Mouse (Mus musculus): ENCODE measurements at regions not wholly inside any gene's neighbourhood (a gene's known extent, or its start where the extent isn't known, plus 50 kb on each side); places are given as distances from the start of the nearest gene placed in this dataset.

DNA sequence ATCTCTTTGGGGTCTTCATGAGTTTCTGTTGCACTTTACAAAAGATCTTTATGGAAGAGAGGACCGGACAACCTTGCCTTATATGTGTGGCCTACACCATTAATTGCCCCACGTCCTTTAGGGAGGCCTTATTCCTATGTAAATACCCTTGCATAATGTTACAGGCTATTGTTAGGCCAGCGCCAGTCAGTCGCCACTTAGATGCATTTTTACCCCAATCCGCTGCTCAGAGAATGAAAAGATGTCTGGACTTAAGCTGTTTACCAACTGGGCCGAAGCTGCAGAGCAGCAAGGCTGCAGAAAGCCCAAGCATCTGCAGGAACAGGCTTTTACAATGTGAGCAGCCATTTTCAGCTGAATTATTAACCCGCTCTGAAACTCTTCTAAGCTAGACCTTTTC is 79.5 kb upstream of the Otx2 start:
- no peak for DNase-seq

DNA sequence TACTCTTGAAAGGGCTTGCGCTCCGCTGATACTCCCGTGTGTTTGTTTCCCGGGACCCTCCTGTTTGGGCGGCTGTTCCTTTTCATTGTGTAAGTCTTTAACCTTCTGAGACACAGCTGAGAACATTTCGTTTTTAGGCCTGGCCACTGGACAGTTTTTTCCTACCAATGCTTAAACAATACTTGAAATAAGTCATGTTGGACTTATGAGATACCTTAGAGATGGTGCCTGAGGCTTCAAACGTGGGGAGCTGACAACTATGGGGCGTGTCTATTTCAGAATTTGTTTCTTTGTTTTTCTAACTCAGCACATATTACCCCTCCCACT is 78.9 kb upstream of the Otx2 start:
- DNase-seq = no peak

DNA sequence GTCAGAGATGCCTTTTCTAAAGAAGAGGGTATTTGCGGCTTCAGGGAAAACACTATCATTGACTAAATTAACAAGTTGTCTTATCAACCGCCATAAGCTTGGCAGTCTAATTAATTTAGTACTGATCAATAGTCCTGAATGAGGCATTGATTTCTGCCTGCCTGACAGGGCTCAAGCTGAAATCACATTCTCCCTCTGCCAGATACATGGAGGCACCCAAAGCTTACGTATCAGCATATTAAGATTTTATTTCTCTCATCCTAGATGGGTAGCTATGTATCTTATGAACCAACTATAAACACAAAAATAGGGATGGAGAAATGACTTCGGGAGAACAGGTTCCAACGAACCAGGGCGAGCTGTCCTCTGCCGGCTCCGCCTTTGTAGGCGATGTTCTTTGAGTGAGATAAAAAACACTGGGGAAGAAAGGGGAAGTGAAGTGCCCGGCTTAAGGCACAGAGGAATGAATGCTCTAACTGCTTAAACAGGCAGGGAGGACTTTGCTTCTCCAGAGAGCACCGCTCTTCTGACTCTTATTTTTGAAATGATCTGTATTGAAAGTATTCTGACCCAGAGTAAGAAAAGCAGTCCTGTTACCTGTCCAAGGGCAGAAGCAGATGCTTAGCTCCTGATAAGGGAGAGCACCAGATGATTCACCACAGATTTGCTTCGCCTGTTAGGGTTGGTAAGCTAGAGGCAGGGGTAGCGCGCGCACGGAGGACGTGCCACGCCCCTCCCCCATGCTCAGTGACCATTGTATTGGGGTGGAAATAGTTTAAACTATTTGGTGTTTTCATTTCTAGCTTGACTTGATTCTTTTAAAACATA is 78.3 kb upstream of the Otx2 start:
- DNase-seq = no peak

DNA sequence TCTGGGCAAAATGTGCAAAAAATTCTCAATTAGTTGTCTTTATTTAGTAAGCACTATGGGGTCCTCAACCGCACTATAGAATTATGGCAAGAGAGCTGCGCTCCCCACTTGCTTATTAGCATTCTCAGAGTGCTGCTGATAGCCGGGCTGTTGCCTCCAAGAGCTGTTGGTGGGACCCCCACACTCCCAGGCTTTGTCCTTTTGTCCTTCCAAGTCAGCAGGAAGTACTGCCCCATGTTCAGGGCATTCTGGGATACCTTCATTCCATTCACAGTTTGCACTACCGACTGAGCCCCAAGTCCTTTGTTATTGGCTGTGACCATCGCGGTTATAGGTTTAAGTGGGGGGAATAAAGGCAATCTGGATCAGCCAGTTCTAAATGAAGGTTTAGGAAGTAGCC is 77.4 kb upstream of the Otx2 start:
- no peak for DNase-seq

DNA sequence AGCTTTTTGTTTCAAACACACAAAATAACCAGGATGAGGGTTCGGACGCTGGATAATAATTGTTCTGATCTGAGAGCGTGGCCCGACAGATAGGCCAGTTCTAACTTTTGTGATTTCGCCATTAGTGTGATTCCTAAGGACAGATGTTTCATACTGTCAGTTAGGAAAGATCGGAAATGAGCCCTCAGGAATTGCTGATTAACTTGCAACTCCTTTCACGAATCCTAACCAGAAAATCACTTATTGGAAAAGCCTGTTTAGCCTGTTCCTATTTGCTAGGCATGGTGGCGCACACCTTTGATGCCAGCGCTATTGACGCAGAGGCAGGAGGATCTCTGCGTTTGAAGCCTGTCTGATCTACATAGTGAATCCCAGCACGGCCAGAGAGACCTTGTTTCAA is 75.4 kb upstream of the Otx2 start:
- DNase-seq = no peak

DNA sequence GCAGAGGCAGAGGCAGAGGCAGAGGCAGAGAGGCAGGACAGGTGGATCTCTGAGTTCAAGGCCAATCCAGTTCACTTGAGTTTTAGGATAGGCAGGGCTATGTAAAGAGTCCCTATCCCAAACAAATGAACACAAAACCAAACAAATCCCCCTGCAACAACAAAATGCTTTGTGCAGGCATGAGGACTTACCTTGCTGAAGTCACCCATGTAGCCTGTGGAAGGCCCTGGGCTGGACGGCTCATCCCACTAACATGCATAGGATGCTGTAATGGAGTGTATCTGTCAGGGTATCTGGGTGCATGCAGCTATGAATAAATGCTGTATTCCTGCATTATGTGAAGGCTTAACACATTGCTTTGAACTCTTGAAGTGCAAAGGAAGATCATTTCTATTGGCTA is 74.3 kb upstream of the Otx2 start:
- DNase-seq = no peak

DNA sequence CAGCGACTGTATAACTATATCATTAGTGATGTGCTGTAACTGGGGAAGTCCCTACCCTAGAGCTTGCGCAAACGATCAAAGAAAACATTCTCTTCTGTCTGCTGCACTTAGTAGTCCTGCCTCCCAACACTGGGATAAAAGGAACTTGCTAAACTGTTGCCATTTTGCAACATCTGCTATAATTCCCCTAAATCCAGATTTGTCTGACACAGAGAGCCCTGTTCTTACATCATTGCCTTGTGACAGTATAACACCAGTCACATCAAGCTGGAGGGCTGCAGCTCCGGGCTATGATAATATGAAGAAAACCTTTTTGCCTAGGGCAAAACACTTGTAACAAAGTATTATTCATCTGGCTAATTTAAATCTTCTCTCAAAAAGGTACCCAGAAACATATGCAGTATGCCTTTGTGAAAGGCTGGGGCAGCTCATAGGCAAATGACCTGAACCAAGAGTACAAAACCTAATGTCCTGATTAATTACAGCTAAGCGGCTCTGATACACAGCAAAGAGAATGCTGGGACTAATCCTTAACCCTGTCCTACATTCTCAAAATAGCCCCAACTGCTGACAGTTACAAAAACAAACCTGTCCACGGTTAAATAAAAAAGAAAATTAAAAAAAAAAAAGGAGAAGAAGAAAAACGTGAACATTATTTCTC is 67.5 kb upstream of the Otx2 start:
- DNase-seq = no peak

DNA sequence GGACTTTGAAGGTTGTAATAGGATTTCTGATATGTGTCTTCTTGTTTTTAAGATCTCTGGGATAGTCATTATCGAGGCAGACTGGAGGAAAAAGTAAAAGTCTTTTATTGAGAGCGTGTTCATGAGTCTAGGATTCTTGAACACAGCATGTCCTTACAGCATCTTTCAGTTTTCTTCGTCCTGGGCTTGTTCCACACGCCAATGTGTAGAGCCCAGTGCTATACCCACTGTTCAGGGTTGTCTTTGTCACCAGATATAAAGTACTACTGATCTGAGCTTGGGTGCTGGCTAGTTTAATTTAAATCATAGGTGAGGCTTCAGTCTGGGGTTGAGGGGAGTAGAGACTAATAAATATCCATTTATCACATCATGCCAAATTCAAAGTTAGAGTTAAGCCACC is 65.5 kb upstream of the Otx2 start:
- no peak for DNase-seq

DNA sequence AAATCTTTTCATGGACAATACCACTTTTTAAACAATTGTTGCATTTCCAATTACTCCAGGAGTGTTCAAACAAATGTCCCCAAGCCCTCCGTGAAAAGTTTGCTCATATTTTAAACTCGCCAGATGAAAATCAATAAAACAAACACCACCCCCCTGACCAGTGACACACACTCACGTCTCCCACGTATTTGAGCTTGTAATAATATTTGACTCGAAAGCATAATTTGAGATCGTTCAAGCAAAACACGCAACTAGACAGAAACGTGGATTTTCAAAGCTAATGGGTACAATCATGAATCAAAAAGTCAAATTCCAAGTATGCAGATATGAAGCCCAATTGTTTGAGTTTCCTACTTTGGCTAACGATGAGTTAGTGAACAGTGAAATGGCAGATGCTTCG is 65.0 kb upstream of the Otx2 start:
- DNase-seq = no peak

DNA sequence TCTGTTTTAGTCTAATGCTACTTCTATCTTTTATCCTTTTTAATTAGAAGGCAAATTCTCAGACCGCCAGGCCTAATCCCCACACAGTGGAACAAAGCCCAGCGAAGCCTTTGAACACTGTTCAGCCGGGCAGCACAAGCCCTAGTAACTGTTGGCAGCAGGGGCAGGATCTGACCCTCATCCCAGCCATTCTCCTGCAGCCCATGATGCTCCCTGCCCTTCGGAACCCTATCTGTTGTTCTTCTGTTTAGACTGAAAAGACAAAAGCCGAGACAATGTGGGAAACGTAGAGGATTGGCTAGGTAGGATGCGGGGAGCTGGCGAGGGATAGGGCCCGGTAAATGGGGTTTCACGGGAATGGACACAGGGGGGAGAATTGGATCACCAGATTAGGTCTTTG is 64.6 kb upstream of the Otx2 start:
- no peak for DNase-seq

DNA sequence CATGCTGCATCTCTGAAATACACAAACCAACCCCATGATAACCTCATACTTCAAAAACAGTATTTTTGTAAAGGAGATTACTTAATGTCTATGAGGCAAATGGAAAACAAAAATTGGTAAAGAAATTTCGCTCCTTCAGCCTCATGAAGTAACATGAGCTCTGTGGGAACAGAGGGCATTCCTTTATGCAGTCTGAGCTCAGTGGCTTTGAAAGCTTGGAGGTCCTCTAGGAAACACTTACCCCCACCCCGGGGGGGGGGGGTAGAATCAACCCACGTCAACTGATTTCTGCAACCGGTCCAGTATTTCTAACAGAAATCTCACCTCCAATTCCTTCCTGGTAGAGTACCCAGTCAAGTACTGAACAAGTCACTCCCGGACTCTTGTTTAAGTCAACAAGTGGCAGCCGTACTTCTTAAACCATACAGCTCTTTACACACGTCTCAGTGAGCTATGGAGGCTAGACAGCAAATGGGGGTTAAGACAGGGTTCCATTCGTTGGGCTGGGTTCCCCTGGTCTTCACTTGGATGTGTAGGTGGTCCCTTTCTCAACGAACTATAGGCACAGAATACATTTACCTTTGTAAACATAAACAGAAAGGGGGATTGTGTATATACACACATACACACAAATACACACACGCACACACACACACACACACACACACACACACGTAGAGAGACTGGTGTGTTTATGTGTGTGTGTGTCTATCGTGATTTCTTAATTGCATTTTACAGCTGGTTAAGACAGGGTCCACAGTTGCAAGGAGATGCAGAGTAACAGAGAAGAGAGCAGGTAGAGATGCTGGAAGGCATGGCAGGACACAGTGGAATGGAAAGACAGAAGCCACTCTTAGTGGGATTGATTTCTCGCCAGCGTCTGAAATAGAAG is 63.6 kb upstream of the Otx2 start:
- no peak for DNase-seq

DNA sequence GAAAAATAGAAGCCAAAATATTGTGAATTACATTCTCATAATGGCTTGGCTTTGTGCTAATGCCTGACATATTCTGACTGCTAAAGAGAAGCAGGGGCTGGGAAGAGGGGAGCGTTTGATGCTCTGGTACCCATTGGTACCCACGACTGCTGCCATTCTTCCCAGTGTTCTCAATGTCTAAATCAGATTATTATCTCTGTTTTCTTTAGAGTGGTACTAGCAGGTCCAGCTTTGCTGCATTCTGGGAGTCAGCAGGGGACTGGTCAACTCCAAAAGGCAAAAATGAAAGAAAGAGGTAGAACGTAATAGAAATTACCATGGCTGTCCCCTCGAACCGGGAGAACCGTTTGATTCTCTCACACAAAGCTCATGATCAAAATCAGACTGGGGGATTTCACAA is 62.6 kb upstream of the Otx2 start:
- no peak for DNase-seq

DNA sequence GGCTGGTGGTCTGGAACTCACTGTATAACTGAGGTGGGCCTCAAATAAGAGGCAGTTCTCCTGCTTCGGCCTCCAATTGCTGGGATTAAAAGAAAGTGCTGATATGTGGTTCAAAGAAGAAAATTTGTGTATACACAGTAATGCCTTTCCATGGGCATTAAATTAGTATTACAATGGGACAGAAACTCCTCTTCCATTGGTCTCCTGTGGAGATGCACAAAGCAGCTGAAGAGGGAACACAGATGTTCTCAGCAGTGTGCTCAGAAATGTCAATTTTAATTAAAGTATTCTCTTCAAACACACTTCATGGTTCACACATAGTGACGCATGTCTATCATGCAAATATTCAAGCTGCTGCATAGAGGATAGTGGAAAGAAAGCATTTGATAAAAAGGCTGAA is 56.4 kb upstream of the Otx2 start:
- no peak for DNase-seq
